Mouse (Mus musculus) left cerebral cortex, postnatal 36 days (tissue): ENCODE measurements around the gene Zfp212. TPM values are rescaled to one million over a fixed set of nuclear protein-coding genes. Genes with fewer than 3 reads are reported as not detected.
"Not testable (repeated sequence)": the region's sequence is repeated elsewhere in the genome, so short reads cannot be mapped to it uniquely, and the experiment has no call there.

Experiments
- DNase-seq, 2 experiments: peaks; one replicate each; pipeline ENCODE4 v3.0.0; 2021 to 2022; ENCODE audit warnings: low spot score in 2 of 2, mixed read lengths in 1 of 2
- intact Hi-C: fragments of 180-260 bp; cut with DNase I; formaldehyde crosslinking; loops from one replicate; pipeline ENCODE4 v1.15.1; 2025
- total RNA-seq, 2 experiments: library from RNA; stranded (reverse); gene quantifications; 2 replicates each; pipeline ENCODE4 v1.2.3; 2021

Gene Zfp212
- total RNA-seq, 2 experiments from 2014 or later = 16.6 to 19.5 TPM

GRCm38 (mm10) chr6:47919646-47920446 is 430 bp upstream of the Zfp212 start:
- DNase-seq = no peak
- intact Hi-C loops = loop anchor here (5.0 kb wide), 1 partner anchor 43 kb away; the partner anchor contains the start of gene Zfp282

GRCm38 (mm10) chr6:47942461-47942860 is 22.2 kb downstream of the Zfp212 start:
- no peak for DNase-seq
- intact Hi-C loops = no loop called here

GRCm38 (mm10) chr6:47943021-47943691 is 22.9 kb downstream of the Zfp212 start:
- intact Hi-C loops = no loop called here
- DNase-seq = peak; percentile 48 to 49

- intact Hi-C loops = no loop called here
- DNase-seq = no peak
Observed at GRCm38 (mm10) chr6:47943721-47944120, 23.4 kb downstream of the Zfp212 start.

- intact Hi-C loops = no loop called here
- no peak for DNase-seq
Observed at GRCm38 (mm10) chr6:47947388-47947787, 27.1 kb downstream of the Zfp212 start.

GRCm38 (mm10) chr6:47953191-47953726 is 33.0 kb downstream of the Zfp212 start, which contains the start of gene Zfp956:
Zfp956 (plus strand) TSS chr6:47953390.
- intact Hi-C loops = no loop called here

GRCm38 (mm10) chr6:47954425-47954824 is 34.1 kb downstream of the Zfp212 start:
- intact Hi-C loops = no loop called here
- no peak for DNase-seq

More at GRCm38 (mm10) chr6:47953191-47953726, 33.0 kb downstream of the Zfp212 start, which contains the start of gene Zfp956:
- peak; percentile 93 to 94 for DNase-seq

- intact Hi-C loops = no loop called here
- DNase-seq = no peak
Observed at GRCm38 (mm10) chr6:47957816-47958215, 37.5 kb downstream of the Zfp212 start.

- no peak for DNase-seq
- intact Hi-C loops = no loop called here
Observed at GRCm38 (mm10) chr6:47960685-47961421, 40.6 kb downstream of the Zfp212 start.

GRCm38 (mm10) chr6:47963051-47963450 is 42.8 kb downstream of the Zfp212 start:
- intact Hi-C loops = no loop called here
- no peak for DNase-seq

GRCm38 (mm10) chr6:47968166-47968565 is 47.9 kb downstream of the Zfp212 start:
- intact Hi-C loops, DNase-seq: not testable (repeated sequence)

GRCm38 (mm10) chr6:47974599-47974998 is 54.3 kb downstream of the Zfp212 start:
- intact Hi-C loops = no loop called here
- no peak for DNase-seq

GRCm38 (mm10) chr6:47978897-47979368 is 58.7 kb downstream of the Zfp212 start:
- DNase-seq = peak; percentile 65 to 69
- intact Hi-C loops = no loop called here

Other genes starting within 250 kb of the Zfp212 start
- 10 to 100 TPM; 45.3 to 70.1 TPM for gene Pdia4, start 107.0 kb upstream of the Zfp212 start, total RNA-seq
- 1 to 10 TPM; 5.5 TPM for gene Zfp786, start 89.6 kb upstream of the Zfp212 start, total RNA-seq
- gene Zfp398, start 84.8 kb upstream of the Zfp212 start, total RNA-seq = 10 to 100 TPM; 19.9 to 23.0 TPM
- 10 to 100 TPM; 14.0 to 14.8 TPM for gene Zfp282, start 43.3 kb upstream of the Zfp212 start, total RNA-seq
- gene Zfp956, start 32.9 kb downstream of the Zfp212 start, total RNA-seq = 10 to 100 TPM; 19.8 to 20.8 TPM
- 10 to 100 TPM; 29.7 to 37.4 TPM for gene Zfp777, start 128.4 kb downstream of the Zfp212 start, total RNA-seq
- 10 to 100 TPM; 31.3 to 32.5 TPM for gene Zfp746, start 166.1 kb downstream of the Zfp212 start, total RNA-seq